Mouse (Mus musculus) gastrocnemius, postnatal 10 days (tissue): ENCODE data around the gene Fdps. TPM values are rescaled to one million over a fixed set of nuclear protein-coding genes. Genes with fewer than 3 reads are reported as not detected.
"Not testable (repeated sequence)": the region's sequence is repeated elsewhere in the genome, so short reads cannot be mapped to it uniquely, and the experiment has no call there.

Experiments used
- DNase-seq: peaks from one replicate; pipeline ENCODE4 v3.0.0; 2021; ENCODE audit warnings: mixed read lengths
- total RNA-seq, 2 experiments: library from RNA; stranded (reverse); gene quantifications; 2 replicates each; pipeline ENCODE4 v1.2.3; 2021

Gene Fdps
- total RNA-seq, 2 experiments from 2014 or later = 33.7 to 35.5 TPM

DNA sequence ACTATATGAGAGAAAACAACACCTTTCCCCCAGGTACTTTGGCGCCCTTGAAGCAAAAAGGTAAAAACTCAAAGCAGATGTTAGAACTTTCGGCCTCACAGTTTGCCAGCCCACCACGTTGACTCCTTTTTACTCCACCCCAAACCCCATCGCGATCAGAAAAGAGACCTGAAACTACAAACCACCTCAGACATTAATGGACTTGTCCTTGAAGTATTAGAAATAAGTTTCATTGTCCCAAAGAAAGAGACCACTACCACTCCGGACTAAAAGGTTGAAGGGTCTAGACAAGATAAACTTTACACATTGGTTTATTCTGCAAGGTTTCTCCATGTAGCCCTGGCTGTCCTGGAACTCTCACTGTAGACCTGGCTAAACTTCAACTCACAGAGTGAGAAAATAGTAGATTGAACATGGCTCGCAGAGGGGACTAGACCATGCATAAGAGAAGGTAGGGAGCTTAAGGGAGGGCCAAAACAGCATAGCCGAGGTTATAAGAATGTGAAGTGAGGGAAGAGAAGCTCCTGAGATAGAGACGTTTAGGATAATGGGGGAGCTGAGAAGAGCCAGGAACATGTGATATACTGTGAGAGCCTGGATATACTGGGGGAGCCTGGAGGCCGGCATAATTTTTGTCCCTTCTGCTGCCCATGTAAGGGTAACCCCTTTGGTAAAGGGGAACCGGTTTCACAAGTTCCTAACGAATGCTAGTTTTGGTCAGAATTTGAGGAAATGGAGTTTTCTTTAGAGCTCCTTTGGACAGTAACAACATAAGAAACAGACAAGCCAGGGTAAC is 934 bp upstream of the Fdps start:
- no peak for DNase-seq

DNA sequence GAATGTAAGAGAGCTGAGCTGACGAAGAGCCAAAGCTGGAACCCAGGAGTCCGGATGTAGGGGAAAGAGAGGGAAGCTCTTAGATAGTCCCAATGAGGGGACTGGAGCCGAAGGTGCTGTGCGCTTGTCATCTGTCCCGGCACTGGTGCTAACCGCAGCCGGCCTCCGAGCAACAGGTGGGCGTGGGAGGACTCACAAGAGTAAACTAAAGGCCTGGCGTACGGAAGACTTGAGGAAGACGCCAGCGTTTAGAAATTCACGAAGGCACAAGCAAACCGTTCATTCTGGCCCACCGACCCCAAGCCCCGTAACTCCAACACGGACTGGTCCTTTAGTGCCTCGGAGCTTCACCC is 324 bp downstream of the Fdps start:
- DNase-seq = no peak

DNA sequence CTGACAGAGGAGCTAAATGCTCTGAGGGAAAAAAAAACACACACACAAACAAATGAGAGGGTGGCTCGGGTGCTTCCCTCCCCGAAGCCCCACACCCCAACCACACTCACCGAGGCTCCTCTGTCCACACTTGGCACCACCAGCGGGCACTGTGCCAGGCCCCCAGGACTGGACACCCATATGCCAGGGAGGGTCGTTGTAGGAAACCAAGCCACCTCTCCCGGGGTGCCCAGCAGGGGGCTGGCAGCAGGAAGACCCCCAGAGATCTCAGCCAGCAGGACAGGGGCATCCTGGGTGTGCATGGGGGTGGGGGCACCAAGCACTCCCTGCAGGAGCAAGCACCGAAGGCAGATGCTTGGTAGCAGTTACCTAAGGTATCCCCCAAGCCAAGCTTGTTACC is 948 bp downstream of the Fdps start, which contains the start of gene Gm43738:
Gene Gm43738 (minus strand): TSS at position 289 of the 400 bp plus-strand sequence.
- no peak for DNase-seq

DNA sequence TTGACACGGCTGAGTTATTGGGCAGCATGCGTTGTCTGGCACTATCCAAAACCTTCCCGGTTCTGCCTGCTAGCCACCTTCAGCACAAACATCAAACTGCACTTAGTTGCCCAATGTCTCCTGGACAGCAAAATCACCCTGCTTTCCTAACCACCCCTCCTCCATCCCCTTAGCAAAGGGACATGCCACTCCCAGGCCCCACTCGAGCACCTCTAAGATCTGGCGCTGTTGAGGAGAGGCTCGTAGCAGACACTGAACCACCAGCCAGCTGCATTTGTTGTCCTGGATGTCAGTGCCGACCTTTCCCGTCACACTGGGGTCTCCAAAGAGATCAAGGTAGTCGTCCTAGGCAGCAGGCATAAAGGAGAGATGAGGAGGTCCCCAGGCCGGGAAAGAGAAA is 7.7 kb downstream of the Fdps start:
- no peak for DNase-seq

DNA sequence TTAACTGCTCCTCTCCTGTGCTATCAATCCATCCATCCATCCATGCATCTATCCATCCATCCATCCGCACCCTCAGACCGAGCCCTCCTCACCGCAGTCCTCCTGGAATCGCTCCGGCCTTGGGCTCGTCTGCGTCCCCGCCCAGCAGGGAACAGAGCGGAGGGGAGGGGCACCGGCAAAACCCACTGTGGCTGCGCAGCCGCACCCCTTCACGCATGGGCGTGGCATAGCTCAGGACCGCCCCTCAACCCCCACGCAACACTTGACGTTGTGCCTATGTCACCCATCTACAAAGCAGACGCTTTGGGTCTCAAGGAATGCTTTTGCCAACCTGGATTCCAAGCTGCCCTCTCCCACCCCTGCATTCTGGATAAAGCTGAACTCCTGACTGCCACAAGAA is 8.6 kb downstream of the Fdps start, which contains the start of gene Rusc1:
Gene Rusc1 (minus strand): TSS at position 137 of the 400 bp plus-strand sequence.
- DNase-seq = peak; percentile 83

DNA sequence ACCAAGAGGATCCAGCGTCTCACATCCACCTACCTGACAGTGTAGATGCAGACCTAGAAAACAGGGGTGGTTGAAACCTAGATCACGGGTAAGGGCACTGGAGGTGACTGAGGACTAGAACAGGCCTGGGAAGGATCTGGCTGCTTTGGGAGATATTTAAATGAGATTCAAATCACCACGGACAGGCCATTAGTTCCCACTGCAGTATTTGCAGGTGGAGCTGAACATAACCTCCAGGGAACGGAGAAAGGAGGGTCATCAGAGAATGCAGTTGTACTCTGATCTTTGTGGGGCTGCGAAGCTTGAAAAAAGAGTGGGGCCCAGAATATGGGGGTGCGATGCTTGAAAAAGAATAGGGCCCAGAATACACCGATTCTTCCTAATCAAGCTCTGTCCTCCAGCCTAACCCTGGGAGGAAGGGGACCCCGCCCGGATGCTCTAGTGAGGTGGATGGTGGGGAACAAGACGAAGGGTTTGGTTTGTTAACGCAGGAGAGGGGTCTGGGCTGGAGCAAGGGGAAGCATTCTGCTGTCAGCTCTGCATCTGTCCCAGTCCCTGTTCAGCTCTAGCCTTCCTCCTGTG is 9.2 kb downstream of the Fdps start:
- no peak for DNase-seq

DNA sequence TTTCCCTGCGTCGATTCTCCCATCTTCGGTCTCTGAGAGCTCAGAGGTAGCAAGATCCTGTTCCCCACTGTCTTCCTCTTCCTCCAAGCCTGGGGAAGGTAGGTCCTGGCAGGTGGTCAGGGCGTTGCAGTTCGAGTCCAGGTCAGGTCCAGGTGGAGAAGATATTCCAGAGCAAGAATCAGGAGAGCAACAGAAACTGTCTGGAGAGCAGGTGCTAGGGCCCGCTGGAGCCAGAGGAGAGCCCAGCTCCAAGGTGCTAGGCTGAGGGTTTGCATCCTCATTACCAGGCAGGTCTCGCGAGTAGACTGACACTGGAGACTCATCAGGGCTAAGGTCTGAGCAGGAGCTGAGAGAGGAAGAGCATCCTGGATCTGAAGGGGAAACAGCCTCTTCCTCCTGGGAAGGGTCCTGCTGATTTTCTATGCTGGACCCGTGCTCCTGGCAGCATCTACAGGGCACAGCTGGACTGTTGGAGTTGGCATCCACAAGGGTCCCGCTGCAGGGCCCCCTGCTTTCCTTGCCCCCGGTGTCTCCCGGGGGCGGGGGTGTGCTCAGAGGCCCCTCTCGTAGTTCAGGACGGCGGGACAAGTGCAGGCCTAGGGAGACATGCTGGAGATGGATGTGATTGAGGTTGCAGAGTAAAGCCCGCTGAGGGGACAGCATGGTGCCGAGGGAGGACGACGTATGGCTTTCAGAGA is 9.8 kb downstream of the Fdps start:
- DNase-seq = no peak

DNA sequence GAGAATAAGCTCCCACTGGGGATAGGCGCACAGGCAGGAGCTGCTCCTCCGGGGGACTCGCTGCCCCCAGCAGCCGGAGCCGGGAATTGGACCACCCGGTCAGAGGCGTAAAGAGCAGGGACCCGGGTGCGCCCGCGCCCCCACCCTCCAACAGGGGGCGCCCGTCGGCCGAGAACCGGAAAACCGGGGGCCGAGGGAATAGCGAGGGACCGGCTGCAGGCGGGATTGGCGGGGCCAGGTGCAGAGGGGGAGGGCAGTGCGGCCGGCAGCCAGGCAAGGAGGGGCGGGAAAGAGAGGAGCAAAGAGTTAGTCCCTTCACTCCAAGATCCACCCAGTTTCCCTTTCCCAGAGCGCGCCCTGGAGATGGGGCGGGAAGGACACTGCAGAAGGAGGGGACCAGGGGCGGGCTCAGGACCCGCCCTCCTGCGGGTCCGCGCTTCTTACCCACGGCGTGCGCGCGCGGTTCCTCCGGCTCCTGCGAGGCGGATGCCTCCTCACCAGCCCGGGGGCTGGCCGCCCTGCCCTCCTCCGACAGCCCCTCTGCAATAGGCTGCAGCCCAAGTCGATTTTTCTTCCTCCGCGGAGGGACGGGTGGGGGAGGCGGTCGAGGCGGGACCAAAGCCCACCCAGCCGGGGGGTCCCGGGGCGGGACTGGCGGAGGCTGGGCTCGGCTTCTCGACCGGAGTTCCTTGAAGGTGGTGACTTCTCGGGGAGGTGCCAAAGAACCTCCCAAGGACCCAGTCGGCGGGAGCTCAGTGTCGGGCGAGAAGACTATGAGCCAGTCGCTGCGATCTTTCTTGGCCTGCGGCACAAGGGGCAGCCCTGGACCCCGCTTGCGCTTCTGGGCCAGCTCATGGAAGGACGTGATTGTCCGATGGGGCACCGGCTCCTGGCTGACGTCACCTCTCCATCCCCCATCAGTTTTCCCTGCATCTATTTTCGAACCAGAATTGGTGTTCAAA is 10.8 kb downstream of the Fdps start:
- DNase-seq = peak; percentile 92

DNA sequence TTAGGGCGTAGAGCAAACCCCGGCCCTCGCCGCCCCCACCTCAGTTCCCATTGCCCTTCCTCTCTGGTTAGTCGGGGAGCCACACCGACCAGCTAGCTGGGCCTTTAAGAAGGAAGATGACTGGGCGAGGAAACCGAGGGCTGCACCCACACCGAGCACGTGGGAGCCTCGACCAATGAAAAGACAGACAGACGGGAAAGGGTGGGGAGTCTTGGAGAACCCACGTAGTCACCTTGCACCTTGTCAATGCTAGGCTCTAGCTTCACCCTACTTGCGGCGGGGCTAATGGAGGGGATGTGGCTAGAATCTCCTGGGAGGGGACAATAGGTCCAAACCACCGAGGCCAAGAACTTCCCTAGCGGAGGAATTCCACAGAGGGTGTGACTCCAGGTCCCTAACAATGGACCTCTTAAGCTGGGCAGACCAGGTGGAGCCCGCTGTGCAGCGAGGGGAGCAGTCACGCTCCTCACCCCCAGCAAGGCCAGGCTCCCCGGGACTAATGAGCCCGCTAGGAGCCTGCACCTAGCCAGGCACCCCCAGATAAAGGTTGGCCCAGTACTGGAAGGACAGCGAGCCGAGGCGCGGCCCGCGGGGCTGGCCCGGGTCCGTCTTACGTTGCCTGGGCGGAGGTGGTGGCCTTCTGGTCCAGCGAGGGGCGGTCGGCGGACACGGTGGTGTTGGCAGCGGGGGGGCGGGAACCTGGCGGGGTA is 11.7 kb downstream of the Fdps start:
- DNase-seq = peak; percentile 76

DNA sequence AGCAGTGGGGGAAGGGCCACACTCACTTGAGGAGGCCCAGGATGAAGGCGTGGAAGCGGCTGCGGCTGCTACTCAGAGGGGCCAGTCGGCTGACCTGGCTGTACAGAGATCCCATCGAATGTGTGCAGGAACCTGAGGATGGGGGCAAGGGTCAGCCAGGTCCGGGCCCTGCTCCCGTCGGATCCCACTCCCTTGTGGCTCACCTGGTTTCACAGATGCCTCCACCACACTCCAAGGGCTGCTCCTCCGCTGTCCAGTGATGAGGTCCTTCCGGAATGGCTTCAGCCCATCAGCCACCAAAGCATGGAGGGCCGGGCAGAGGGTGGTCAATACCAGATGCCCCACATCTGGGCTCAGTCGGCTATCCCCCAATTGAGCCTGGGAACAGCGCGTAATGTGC is 12.8 kb downstream of the Fdps start:
- DNase-seq = no peak

DNA sequence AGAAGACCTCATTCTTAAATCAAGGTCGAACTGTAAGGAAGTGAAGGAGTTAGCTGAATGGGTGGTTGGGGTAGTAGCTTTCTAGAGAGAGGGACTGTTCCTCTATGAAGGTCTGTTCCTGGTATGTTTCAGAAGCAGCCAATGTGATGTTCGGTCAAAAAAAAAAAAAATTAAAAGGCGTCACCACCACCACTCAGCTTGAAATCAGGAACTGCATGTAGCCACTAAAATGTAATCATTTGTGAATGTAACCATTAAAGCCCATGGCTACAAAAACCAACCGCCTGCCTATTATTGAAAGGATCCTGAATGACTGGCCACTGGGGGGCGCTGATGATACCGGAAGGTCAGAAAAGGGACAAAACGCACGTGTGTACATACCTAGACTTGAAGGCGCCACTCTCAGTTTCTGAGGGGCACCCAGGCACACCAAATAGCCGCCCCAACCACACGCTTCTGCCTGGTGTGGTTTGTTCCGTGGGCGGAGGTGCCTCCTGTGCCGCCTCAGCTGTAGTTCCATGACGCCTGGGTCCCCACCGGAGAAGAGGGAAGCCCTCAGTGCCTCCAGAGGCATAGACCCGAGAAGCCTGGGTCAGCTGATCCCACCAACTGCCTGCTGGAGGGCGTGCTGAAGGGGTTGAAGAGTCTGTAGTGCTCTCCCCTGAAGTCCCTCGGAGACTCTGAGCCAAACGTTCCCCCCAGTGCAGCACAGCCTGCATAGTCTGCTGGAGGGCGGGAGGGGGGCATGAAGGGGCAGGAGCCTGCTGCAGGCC is 14.2 kb downstream of the Fdps start:
- peak; percentile 84 for DNase-seq

DNA sequence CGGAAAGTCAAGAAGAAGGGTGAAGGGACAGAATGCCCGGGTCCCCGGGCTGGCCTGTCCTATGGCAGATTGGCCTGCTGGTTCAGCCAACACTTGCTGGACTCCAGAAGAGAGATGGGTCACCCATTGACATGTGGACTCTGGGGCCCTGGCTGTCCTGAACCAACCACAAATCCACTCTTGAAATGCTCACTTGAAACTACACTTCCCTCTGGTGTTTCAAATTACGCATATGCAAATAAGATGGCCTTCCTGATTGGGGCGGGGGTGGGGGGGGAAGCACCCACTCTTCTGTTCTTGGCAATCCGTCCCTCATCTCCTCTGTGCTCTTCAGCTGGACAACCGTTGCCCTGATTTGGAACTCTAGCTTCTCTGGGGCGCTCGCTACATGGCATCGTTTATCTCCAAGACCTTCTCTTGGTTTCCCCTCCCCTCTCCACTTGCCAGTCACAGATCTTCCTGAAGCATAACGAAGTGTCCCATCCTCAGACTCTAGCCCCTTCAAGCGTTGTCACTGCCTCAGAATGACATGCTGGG is 17.0 kb downstream of the Fdps start:
- no peak for DNase-seq

DNA sequence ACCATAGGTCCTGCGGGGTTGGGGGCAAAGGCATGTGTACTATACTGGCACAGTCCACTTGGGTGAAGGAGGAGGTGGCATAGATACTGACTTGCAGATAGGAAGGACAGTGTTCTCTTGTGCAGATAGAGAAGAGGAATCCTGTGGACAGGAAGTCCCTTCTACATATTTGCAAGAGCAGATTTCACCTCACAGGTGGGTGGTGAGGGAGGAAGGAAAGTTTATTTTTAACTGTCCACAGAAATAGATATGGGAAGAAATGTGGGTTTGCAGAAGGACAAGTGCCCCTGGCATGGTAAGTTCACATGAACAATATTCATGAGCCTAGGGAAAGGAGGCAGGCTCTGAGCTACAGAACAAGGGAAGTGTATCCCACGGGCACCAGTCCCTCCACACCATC is 17.6 kb downstream of the Fdps start:
- no peak for DNase-seq

DNA sequence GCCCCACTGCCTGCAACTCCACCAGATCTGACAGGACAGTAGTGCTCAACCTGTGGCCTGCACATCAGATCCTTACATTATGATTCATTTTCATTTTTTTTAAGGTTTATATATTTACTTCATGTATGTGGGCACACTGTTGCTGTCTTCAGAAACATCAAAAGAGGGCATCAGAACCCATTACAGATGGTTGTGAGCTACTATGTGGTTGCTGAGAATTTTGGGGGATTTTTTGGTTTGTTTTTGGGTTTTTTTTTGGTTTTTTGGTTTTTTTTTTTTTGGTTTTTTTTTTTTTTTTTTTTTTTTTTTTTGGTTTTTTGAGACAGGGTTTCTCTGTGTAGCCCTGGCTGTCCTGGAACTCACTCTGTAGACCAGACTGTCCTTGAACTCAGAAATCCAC is 19.5 kb downstream of the Fdps start:
- DNase-seq = not testable (repeated sequence)

DNA sequence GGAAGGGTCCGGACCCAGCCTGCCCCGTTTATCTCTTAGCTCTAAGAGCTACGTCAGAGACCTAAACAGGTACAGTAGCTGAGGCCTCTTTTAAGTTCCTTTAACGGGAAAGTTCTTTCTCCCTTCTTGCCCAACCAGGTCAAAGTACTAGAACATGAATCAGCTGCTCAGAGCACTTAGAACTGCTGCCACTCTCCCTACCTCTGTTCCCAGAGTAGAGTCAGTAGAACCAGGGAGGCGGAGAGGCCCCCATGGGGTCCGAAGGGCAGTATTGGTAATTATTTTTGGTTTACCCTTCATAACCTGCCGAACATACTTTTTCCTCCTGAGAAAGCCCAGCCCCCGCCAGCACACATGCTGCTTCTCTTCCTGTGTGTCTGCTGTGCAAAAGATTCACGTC is 24.4 kb downstream of the Fdps start:
- no peak for DNase-seq

DNA sequence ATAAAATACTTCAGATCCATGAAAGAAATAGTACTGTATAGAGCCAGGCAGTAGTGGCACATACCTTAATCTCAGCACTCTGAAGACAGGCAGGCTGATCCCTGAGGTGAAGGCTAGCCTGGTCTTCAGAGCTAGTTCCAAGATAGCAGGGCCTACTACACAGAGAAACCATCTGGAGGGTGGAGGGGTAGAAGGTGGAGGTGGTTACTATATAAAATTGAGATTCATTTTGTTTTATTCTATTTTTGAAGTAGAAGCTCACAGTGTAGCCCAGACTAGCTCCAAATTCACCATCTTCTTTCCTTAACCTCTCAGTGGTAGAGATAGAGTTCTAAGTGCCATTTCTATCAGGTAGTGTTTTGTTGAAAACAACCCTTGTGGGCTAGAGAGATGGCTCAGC is 34.5 kb downstream of the Fdps start:
- no peak for DNase-seq

DNA sequence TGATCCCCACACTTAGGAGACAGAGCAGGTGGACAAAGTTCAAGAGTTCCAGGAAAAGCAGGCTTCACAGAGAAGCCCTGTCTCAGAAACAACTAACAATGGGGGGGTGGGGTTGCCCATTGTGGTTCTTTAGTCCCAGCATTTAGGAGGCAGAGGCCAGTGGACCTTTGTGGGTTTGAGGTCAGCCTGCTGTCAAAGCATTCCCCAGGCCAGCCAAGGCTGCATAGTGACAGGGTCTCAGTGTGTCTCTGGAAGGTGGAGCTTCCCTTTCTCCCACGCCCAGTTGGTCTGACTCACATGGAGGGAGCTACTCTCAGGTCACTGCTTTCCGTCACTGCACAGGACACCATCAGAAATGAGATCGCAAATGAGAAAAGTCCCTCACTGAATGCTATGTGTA is 40.1 kb downstream of the Fdps start:
- no peak for DNase-seq

DNA sequence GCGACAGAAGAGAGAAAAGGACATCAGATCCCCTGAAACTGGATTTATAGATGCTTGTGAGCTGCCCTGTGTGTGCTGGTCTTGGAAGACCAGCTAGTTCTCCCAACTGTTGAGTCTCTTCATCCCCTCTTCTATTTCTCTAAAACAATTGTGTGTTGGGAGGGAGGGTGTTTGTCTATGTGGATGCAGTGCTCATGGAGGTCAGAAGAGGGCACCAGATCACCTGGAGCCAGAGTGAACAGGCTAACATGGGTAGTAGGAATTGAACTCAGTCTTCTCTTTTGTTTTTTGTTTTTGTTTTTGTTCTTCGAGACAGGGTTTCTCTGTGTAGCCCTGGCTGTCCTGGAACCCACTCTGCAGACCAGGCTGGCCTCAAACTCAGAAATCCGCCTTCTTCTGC is 43.0 kb downstream of the Fdps start:
- no peak for DNase-seq

DNA sequence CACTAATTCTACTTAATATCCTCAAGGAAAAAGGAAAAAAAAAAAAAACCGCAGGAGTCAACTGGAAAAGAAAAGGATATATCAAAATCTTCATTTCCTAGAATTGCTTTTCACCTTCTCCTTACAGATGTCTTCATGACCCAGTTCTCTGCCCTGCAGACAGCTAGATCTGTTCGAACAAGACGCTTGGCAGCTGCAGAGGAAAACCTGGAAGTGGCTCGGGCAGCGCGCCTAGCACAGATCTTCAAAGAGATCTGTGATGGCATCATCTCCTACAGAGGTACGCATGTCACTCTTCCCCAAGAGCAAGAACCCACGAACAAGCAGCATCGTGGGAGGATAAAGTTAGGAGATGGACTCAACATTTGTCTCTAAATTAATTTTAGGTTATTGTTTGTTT is 43.4 kb downstream of the Fdps start:
- DNase-seq = no peak
